Mouse (Mus musculus) NIH3T3 (cell line): ENCODE results near the gene Acad12.

ENCODE experiments used
- DNase-seq: peaks from one replicate; pipeline ENCODE4 v3.0.0-alpha.2; 2012; ENCODE audit warnings: low read depth

Gene Acad12

DNA sequence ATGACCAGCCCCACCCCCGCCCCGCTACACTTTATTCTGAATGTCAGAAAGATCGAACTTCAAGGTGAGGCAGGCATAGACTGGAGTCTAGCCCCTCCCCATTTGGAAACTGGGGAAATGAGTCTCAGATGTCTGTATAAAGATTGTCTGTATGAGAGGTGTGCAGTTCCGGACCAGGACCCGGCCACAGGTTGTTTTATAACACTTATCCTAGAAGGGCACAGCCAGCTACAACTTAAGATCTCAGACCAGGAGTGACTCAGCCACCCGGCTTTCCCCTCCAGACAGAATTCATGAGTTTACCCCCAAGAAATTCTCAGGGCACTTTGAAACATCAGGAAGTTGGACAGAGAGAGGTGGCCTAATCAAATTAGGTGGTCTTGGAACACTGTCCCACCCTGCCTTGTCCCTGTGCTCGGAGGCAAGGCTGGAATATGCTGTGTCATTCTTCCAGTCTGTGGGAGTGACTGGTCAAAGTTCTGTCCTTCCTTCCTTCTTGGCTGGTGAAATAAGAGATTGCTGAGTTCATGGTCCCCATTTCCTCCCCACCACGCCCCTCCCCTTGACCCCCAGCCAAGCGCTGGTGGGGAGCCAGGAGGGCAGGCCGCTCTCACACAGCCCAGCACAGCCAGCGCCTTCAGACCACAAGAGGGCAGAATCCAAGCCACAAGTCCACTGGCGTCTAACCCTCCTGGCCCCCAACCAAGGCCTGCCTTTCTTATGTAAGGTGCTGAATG is 34.8 kb downstream of the Acad12 start:
- peak; percentile 98 for DNase-seq

DNA sequence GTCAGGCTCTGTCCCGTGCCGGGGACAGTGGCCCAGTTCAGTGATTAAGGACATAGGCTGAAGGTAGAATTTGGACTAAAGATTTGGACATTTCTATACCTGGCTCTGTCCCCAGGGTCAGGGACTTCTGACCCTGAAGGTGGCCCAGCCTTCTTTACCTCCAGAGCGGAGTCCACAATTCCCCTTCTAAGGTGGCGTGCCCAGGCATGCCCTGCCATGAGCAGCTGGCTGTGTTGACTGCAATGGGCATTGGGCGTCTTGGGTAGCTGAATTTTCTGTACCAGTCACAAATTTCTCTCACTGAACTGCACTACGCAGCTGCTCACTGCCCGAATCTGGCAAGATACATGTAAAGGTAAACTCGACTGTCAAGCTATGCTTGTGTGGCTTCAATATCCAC is 36.8 kb downstream of the Acad12 start:
- DNase-seq: no peak

DNA sequence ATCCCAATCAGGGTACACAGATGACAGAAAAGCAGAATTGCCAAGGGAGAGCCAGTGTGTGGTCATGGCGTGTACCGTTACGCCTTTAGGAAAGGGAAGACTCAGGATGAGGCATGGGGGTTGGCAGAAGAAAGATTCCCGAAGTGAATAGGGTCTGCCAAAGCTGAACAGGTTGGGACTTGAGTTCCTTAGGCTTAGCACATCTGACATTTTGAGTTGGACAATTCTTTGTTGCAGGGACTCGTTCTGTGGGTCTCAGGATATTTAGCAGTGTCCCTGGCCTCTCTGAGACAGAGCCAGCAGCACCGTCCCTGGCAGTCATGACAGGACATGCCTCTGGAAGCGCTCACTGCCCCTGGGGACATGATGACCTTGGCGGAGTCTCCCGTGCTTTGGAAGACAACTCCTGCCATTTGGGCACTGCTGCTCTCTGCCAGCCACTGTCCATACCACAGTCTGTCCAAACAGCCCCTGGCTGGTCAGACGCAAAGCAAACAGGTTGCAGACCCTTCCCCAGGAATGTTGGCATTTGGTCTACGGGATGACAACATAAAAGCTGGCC is 41.7 kb downstream of the Acad12 start:
- DNase-seq: no peak

DNA sequence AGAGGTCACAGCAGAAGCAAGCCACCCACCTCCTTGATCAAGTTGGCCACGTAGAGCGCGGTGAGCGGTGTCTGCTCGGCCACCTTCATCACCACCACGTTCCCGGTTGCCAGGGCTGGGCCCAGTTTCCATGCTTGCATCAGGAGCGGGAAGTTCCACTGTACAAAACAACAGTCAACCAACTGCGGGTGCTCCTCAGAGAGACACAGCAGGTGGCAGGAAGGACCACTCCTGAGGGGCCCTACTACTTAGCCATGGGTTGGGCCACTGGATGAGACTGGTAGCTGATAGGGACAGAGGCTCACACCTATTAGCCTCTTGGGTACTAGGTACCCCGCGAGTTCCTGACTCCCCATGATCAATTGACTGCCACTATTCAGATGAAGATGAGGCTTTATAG is 42.9 kb downstream of the Acad12 start:
- no peak for DNase-seq

DNA sequence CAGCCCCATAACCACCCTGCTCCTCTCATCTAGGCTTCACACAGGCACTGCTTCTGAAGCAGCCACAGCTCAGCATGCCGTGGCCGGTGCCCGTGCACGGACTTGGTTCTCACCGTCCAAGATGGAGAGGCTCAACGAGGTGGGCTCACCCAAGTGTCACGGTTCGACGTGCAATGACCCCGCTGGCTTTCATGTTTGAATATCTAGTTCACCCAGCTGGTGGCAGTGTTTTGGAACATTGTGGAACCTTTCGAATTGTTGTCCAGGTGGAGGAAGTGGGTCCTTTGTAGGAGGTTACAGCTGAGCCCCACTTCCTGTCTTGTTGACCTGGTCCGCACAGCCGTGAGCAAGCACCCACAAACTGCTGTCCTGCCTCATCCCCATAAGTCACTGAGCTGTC is 44.6 kb downstream of the Acad12 start:
- no peak for DNase-seq

DNA sequence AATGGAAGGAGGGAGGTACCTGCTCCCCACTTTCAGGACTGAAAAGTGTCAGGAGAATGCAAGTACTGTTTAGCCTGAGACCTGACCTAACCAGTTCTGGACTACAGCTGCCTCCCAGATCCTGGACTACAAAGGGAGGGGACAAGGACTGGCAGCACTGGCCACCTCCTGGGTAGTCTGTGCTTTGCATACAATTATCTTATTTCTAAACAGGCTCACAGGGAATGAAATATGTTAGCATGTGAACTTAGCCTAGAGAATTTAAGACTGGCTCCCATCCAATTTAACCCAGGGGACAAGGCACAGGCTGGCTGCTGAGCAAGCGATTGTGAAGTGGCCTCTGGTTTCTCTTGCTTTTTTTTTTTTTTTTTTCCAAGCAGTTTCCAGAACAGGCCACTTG is 48.0 kb downstream of the Acad12 start:
- DNase-seq: no peak

DNA sequence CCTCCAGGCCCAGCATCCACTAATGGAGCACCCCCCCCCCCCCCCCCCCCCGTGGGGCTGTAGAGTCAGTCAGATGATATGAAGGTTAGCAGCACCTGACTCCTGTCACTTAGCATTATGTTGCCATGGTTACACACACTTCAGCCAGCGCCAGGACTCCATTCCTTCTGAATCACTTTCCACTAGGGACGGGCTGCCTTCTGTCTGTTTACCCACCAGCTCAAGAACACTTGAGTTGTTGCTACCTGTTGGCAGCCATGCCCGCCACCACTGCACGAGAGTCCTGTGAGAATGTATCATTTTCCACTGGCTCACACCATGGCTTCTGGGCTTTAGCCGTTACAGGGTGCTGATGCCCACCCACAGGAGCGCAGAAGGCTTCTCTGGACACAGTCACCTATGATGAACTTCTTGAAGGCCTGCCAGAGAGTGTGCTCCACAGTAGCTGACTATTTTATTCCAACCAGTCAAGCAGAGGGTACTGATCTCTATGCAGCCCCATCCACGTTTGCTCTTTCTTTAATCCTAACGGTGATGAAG is 48.8 kb downstream of the Acad12 start:
- DNase-seq: no peak

DNA sequence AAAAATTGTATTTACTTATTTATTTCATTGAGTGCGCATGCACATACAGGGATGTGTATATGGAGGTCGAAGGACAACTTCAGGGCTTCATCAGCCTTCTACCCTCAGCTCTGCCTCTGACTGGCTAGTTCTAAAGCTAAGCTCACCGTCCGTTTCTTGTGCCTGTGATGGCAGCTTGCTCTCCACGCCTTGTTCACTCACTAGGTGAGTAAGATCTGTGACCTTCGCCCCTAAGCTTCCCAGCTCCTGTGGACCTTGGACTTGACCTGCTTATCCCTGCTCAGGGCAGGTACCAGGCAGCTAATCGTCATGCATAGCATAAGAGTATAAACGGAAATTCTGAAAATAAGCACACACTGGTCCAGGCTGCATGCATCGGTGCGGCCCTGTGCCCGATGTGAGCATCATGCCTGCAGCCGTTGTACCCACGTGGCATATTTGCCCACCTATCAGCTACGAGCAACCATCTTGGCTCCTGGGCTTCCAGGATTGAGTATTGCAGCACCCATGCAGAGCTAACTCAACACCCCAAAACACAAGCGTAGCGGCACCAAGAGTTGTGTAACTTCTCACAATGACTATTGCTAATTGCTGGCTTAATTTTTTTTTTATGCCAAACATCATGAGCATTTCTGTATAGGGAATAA is 52.6 kb downstream of the Acad12 start:
- DNase-seq: no peak

DNA sequence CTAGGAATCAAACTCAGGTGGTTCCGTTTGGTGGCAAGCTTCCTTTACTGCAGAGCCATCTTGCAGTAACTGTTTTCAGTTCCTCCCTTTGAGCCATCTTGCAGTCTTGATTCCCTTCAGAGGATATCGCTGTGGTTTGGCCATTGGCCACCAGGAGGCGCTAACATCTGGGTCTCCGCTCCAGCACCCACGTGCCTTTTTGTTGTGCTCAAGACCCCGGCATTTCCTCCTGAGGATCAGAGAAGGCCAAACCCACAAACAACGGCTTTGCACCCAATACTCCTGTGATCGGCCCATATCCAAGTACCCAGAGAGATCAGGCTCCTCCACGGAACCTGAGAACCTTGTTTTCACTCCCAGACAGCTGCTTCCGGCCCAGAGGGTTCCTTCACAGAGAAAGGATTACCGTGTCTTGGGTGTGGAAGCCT is 54.3 kb downstream of the Acad12 start:
- peak; percentile 88 for DNase-seq

DNA sequence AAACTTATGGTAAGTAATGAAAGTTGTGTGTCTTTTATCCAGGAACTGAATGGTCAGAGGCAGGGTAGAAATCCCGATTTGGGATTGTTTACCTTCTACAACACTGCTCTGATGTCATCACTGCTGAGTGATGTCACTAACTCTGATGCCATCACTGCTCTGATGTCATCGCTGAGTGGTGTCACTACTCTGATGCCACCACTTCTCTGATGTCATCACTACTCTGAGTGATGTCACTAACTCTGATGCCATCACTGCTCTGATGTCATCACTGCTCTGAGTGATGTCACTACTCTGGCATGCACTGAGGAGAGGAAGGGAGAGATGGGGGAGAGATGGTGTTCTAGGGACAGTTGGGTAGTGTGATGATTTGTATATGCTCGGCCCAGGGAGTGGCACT is 56.3 kb downstream of the Acad12 start:
- DNase-seq: no peak

DNA sequence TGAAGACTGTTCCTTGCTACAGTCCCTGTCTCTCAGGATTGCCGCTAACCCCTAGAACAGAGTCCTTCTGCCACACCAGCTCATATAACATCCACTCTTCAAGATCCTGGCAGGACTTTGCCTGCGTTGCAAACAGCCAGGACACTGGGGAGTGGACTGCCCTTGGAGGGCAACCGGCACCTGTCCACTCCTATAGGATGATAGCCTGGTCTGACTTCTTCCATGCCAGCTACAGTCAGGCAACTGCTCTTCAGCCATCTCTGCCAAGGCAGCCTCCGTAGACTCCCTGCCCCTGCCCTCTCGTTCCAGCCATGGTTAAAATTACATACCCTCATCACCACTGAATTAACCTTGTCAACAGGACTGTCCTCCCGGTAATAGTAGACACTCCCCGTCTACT is 69.5 kb downstream of the Acad12 start:
- no peak for DNase-seq

DNA sequence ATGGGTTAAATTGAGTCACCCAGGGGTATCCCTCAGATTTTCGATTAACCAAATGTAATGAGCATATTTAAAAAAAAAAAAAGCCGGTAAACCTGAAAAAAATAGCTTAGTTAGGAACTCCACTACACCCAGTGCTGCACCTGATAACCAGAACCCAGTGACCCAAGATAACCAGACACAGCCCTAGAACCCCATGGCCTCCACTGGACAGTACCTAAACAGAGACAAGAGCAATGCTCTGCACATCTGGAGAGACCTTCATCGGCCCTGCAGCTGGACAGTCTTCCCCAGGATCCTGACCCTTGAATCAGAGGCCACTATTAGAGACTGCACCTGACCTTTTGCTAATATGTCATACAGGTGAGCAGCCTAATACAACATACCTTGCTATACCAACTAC is 71.7 kb downstream of the Acad12 start:
- no peak for DNase-seq
